Mouse (Mus musculus): ENCODE measurements at regions not wholly inside any gene's neighbourhood (a gene's known extent, or its start where the extent isn't known, plus 50 kb on each side); places are given as distances from the start of the nearest gene placed in this dataset.

DNA sequence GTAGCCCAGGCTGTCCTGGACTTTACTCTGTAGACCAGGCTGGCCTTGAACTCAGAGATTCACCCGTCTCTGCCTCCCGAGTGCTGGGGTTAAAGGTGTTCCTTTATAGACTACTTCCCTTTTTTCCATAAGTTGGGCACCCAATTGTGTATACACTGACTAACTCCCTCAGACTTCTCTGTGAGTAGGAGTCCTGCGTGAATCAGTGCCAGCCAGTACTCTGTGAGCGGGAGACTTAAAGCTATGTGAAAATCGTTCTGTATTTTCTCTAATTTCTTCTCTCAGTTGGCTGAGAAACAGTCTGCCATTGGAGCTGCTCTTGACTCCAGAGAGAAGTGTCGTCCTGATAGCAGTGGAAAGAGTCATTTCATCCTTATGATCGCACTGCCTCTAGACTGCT, 85.0 kb upstream of the Slc38a2 start:
- TF ChIP-seq CTCF (IDR thresholded peaks at IDR 0.05; ENCODE audit: insufficient read depth, low read length): no peak
- TF ChIP-seq POLR2A (IDR thresholded peaks at IDR 0.05; ENCODE audit: borderline replicate concordance, extremely low read depth, low read depth, low read length): no peak

Measured in lung, adult 2 months (tissue).